Mouse (Mus musculus) spleen, postnatal 4 days (tissue): ENCODE measurements around the gene Chat.
"Not testable (repeated sequence)": the region's sequence is repeated elsewhere in the genome, so short reads cannot be mapped to it uniquely, and the experiment has no call there.

Experiments used
- DNase-seq, 2 experiments: peaks; one replicate each; pipeline ENCODE4 v3.0.0; 2022; ENCODE audit warnings: low spot score in 2 of 2

The Chat gene

DNA sequence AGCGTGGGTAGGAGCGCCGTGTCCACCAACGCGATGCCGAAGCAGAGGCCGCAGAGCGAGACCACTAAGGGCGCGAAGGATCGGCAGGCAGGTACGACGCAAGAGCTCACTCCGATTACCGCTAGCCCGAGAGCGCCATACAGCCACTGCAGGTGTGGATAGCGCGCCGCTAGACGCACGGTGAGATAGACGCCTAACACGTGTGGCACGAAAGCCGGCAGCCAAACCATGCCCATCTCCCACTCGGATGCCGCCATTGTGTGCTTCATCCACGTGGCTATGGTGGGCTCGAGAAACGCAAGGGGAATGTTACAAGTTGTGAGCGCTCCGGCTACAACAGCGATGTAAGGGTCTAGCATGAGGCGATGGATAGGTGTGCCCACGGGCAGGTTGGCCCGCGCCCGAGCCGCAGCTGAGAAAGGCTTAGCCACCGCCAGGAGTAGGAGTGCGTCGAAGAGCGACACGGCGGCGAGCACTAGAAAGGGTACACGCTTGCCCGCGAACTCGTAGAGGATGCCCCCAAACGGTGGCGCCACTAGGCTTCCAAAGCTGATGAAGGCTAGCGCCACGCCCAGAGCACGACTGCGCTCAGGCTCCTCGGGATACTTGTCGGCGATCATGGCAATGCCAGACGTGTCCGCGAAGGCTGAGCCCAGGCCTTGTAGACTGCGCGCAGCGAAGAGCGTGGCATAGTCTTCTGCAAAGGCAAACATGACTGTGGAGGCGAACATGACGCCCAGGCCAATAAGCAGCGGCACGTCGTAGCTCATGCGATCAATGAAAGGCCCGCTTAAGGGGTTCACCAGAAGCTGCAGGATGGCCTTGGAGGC lies 2.4 kb downstream of the Chat start:
- DNase-seq, result no peak

DNA sequence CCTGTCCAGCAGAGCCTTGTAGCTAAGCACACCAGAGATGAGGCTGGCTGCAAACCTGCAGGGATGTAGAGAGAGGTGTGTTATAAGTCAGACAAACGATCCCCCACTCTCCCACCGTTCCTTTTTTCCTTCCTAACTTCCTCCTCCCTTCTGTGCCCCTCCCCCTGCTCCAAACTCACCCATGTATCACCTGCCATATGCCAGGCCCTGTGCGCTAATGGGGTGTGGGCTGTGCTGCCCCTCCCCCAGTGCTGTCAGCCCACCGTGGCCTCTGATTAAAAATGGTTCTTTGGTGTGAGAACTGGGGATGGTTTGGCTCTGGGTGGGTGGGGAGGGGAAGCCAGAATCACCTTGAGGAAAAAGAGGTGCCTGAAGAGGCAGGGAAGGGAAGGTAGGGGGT lies 13.2 kb downstream of the Chat start:
- no peak for DNase-seq

- no peak for DNase-seq
Observed at GRCm38 (mm10) chr14:32446989-32447388, 18.8 kb downstream of the Chat start.

- DNase-seq, result no peak
Observed at GRCm38 (mm10) chr14:32443446-32443845, 22.3 kb downstream of the Chat start.

GRCm38 (mm10) chr14:32439744-32440143 lies 26.0 kb downstream of the Chat start:
- DNase-seq, result no peak

DNA sequence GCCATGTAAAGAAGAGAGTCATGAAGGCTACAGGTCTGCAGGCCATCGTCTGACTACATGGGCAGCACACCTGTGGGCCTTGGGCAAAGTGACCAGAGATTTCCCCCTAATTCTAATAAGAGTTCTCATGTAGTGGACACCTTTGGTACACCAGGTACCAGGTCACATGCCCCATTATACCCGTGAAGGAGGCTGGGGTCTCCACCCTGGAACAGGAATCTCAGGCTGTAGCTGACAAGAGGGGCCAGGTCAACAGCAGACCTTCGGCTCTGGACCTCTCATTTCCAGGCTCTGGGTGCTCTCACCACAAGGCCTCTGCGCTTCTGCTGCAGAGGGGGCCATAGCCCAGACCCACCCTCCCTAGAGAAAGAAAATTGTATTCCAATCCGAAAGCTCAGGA lies 26.5 kb downstream of the Chat start:
- DNase-seq, result no peak

DNA sequence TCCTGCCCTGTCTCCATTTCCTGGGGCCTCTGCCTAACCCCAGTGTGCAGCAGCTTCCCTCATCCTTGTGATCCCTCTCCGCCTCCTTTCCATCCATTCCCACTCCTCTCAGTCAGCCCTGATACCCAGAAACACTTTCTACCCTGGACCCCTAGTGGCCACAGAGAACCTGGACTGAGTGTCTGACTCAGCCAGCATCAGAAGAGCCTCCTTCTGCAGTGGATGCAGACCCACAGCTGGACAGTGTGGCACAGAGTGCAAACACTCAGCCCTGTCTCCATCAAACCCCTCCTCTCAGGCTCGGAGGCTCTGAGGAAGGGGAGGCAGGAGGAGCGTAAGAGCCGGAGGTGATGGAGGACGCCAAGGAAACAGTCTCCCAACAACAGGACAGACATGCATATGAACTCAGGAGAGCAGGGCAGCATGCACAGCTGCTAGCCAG lies 28.4 kb downstream of the Chat start:
- DNase-seq, result no peak

DNA sequence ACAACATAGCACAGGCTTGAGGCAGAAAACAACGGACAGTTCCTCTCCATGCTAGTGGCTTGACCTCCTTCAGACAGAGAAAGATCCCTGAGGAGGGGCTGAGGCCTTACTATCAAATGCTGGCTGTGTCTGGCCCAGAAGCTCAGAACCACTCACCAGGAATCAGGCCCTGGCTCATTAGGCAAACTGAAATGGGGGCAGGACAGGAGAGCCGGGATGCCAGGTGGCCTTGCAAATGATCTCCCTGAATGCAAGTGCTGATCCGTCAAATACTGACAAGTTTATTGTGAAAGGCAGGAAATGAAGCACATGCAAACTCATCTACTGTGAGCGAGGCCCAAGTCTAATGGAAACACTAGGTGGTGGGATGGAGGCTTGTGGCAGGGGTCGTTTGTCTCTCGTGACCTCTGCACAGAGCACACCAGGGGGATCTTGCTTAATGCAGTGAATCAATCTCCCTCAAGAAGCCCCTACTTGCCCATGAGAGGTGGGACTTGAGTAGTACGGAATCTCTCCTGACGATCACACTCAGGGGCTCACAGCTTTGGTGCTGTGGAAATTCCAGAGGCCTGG lies 36.7 kb downstream of the Chat start:
- no peak for DNase-seq

DNA sequence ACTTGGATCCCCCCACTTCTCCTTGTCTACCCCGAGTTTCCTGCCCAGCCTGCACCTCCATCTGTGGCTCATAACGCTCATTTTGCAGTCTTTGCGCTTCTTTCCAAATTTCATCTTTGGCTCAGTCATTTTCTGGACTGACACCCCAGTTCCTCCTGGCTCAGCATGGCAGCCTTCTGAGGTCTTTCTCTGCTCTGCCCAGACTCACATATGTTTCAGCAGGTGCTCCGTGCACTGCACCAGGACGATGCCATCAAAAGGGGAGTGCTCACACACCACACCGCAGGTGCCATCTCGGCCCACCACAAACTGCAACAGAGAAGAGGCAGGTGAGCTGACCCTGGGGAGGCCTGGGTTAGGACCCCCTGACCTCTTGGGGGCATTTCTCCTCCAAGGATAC lies 41.8 kb downstream of the Chat start:
- DNase-seq, result no peak

GRCm38 (mm10) chr14:32418747-32419146 lies 47.0 kb downstream of the Chat start:
- DNase-seq, result peak in 1 of 2 experiments; percentile 52

- peak in 1 of 2 experiments; percentile 41 for DNase-seq
Observed at GRCm38 (mm10) chr14:32412075-32412474, 53.7 kb downstream of the Chat start.

GRCm38 (mm10) chr14:32410084-32410483 lies 55.7 kb downstream of the Chat start:
- no peak for DNase-seq

DNA sequence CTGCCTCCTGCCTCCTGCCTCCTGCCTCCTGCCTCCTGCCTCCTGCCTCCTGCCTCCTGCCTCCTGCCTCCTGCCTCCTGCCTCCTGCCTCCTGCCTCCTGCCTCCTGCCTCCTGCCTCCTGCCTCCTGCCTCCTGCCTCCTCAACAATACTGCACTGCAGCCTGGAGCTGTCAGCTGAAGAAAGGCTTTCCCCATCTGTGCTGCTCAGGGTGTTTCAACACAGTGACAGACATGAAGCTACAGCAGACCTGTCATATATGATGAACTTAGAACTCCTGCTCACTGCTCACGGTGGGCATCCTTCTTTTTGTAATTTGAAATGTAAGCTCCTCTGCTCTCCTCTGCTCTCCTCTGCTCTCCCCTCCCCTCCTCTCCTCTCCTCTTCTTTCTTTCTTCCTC lies 60.4 kb downstream of the Chat start:
- DNase-seq, result not testable (repeated sequence)

DNA sequence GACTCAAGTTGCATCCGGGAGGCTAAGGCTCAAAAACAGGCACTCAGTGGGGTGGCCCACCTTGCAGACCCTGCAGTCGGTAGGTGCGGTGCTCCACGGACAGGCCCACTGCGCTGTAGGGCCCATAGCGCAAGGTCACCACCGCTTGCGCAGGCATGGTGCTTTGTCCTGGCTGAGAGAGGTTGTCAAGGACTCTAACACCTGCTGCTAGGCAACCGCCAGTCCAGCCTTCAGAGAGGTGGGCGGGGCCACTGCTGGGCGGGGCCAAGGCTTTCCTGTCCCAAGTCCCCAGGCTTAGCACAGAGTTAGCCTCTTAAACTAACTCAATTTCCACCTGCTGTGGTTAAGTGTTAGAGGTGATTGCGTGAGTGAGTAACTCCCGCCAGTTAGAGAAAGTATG lies 77.6 kb downstream of the Chat start, which contains the start of gene 1700024G13Rik:
Gene 1700024G13Rik (minus strand): TSS at position 196 of the 400 bp plus-strand sequence.
- peak in 1 of 2 experiments; percentile 23 for DNase-seq

- DNase-seq, result no peak
Observed at GRCm38 (mm10) chr14:32381619-32382018, 84.2 kb downstream of the Chat start.

DNA sequence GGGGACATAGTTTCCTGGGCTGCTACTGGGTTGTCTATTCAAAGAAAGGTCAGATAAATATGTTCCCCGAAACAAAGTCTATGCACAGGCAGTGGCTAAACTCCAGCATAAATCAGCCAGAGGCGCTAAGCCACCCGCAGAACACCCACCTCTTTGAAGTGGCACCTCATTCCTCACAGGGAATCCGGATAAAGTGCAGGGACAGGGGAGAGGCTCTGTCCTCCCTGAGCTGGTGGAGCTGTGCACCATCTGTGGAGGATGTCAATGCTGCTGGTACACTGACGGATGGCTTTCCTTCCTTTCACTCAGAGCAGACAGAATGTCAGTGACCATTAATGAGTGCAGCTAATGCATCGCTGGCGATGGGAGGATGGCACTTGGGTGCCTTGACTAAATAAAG lies 84.7 kb downstream of the Chat start:
- no peak for DNase-seq

DNA sequence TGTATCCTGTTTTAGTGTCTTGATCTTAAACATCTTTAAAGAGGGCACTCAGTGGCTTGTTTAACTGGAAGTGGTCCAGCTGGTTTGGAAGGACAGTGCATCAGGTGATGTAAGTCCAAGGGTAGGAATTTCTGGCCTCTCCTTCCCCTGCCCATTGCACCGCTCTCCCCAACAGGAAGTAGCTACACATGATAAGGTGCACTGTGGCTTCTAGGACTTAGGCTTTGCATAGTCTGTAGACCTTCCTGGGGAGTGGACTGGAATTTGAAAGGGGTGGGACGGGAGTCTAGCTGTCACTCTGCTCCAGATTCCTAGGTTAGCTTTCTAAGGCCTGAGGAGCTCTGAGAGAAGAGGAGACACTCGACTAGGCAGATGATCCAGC lies 85.7 kb downstream of the Chat start:
- no peak for DNase-seq

- no peak for DNase-seq
Observed at GRCm38 (mm10) chr14:32379395-32380098, 86.2 kb downstream of the Chat start.

DNA sequence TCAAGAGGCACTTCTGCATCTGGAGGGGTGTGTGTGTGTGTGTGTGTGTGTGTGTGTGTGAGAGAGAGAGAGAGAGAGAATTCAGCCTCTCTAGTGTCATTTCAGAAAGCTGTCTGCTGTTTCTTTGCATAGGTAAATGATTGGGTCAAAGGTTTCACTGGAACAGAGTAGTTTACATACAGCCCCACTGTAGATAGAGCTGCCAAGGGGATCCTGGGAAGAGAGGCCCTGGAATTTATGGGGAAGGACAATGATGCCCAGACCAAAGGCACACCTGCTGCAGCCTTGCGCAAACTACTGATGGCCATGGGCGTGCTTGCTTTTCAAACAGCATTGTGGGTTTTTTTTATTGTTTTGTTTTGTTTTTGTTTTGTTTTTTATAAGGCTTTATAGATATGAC lies 93.3 kb downstream of the Chat start:
- no peak for DNase-seq

GRCm38 (mm10) chr14:32369756-32370155 lies 96.0 kb downstream of the Chat start:
- no peak for DNase-seq

- no peak for DNase-seq
Observed at GRCm38 (mm10) chr14:32364359-32364758, 101.4 kb downstream of the Chat start.
